Mouse (Mus musculus): ENCODE results near the gene Rfx7.
"Not testable (repeated sequence)": the region's sequence is repeated elsewhere in the genome, so short reads cannot be mapped to it uniquely, and the experiment has no call there.

Gene Rfx7

GRCm38 (mm10) chr9:72638951-72639842, 107.2 kb downstream of the Rfx7 start:
- no peak for DNase-seq (ENCODE audit: low read depth in 2 of 2, low spot score in 2 of 2)

GRCm38 (mm10) chr9:72639843-72640621, 108.0 kb downstream of the Rfx7 start:
- no peak for DNase-seq (ENCODE audit: low read depth in 2 of 2, low spot score in 2 of 2)

- no peak for DNase-seq (ENCODE audit: low read depth in 2 of 2, low spot score in 2 of 2)
These were observed 108.6 kb downstream of the Rfx7 start for GRCm38 (mm10) chr9:72640642-72641041.

- DNase-seq (ENCODE audit: low read depth in 2 of 2, low spot score in 2 of 2): no peak
These were observed 109.1 kb downstream of the Rfx7 start for GRCm38 (mm10) chr9:72641093-72641680.

GRCm38 (mm10) chr9:72642756-72643447, 110.9 kb downstream of the Rfx7 start:
- DNase-seq (ENCODE audit: low read depth in 2 of 2, low spot score in 2 of 2): not testable (repeated sequence)

GRCm38 (mm10) chr9:72643651-72644417, 111.8 kb downstream of the Rfx7 start:
- no peak for DNase-seq (ENCODE audit: low read depth in 2 of 2, low spot score in 2 of 2)

- no peak for DNase-seq (ENCODE audit: low read depth in 2 of 2, low spot score in 2 of 2)
These were observed 112.5 kb downstream of the Rfx7 start for GRCm38 (mm10) chr9:72644418-72645110.

GRCm38 (mm10) chr9:72649781-72650180, 117.7 kb downstream of the Rfx7 start:
- DNase-seq (ENCODE audit: low read depth in 2 of 2, low spot score in 2 of 2): no peak

GRCm38 (mm10) chr9:72652961-72653360, 120.9 kb downstream of the Rfx7 start:
- no peak for DNase-seq (ENCODE audit: low read depth in 2 of 2, low spot score in 2 of 2)

GRCm38 (mm10) chr9:72653533-72653932, 121.5 kb downstream of the Rfx7 start:
- no peak for DNase-seq (ENCODE audit: low read depth in 2 of 2, low spot score in 2 of 2)

- peak; percentile 54 for DNase-seq (ENCODE audit: low read depth in 2 of 2, low spot score in 2 of 2)
These were observed 122.7 kb downstream of the Rfx7 start for GRCm38 (mm10) chr9:72654593-72655242.

- no peak for DNase-seq (ENCODE audit: low read depth in 2 of 2, low spot score in 2 of 2)
These were observed 123.6 kb downstream of the Rfx7 start for GRCm38 (mm10) chr9:72655602-72656001.

GRCm38 (mm10) chr9:72656491-72656890, 124.5 kb downstream of the Rfx7 start:
- no peak for DNase-seq (ENCODE audit: low read depth in 2 of 2, low spot score in 2 of 2)

- DNase-seq (ENCODE audit: low read depth in 2 of 2, low spot score in 2 of 2): no peak
These were observed 124.9 kb downstream of the Rfx7 start for GRCm38 (mm10) chr9:72656940-72657339.

GRCm38 (mm10) chr9:72657694-72658093, 125.7 kb downstream of the Rfx7 start:
- DNase-seq (ENCODE audit: low read depth in 2 of 2, low spot score in 2 of 2): no peak

- peak; percentile 55 to 69 for DNase-seq (ENCODE audit: low read depth in 2 of 2, low spot score in 2 of 2)
These were observed 128.1 kb downstream of the Rfx7 start for GRCm38 (mm10) chr9:72660139-72660538.

- no peak for DNase-seq (ENCODE audit: low read depth in 2 of 2, low spot score in 2 of 2)
These were observed 128.9 kb downstream of the Rfx7 start for GRCm38 (mm10) chr9:72660911-72661310.

GRCm38 (mm10) chr9:72661561-72661894, 129.5 kb downstream of the Rfx7 start:
- no peak for DNase-seq (ENCODE audit: low read depth in 2 of 2, low spot score in 2 of 2)

GRCm38 (mm10) chr9:72661895-72662661, 130.0 kb downstream of the Rfx7 start, which contains the start of gene Nedd4:
Nedd4 (plus strand) TSS chr9:72662346.
- peak; percentile 72 to 80 for DNase-seq (ENCODE audit: low read depth in 2 of 2, low spot score in 2 of 2)

Measured in CD8-positive naive resting alpha-beta T cell, adult 2 months (primary cell).